Mouse (Mus musculus): ENCODE measurements around the gene Nek2. TPM values are rescaled to one million over a fixed set of nuclear protein-coding genes. Genes with fewer than 3 reads are reported as not detected.

The Nek2 gene
- polyA plus RNA-seq, 1 experiment, result 0.97 TPM

GRCm38 (mm10) chr1:191863833-191864550, 42.7 kb downstream of the Nek2 start:
- H3K4me1 ChIP-seq (ENCODE audit: control insufficient read depth), result peaks cover 22% of the 10 kb centered on the region
- peaks cover 16% of the 10 kb centered on the region for H3K27me3 ChIP-seq (ENCODE audit: control insufficient read depth)
- no peaks in the 10 kb centered on the region for H3K36me3 ChIP-seq (ENCODE audit: control insufficient read depth)
- no peak overlapping the region for H3K4me3 ChIP-seq (replicated peaks)
- TF ChIP-seq GATA1 (IDR thresholded peaks at IDR 0.05; ENCODE audit: low read length), result no peak
- TF ChIP-seq TAL1 (IDR thresholded peaks at IDR 0.05; ENCODE audit: low read length), result no peak
- H3K9me3 ChIP-seq (ENCODE audit: control insufficient read depth, low read length), result no peaks in the 10 kb centered on the region; the same call in 1 of the 2 replicates

- Histone ChIP-seq H3K27me3 (ENCODE audit: control insufficient read depth) (peaks cover 12% of the 10 kb centered on the region), H3K9me3 (ENCODE audit: control insufficient read depth, low read length) (no peaks in the 10 kb centered on the region), H3K36me3 (ENCODE audit: control insufficient read depth) (no peaks in the 10 kb centered on the region), H3K4me1 (ENCODE audit: control insufficient read depth) (peaks cover 17% of the 10 kb centered on the region), H3K4me3 (replicated peaks) (no peak overlapping the region)
- TF ChIP-seq TAL1 (IDR thresholded peaks at IDR 0.05; ENCODE audit: low read length) (no peak), GATA1 (IDR thresholded peaks at IDR 0.05; ENCODE audit: low read length) (no peak)
These were observed 43.3 kb downstream of the Nek2 start for GRCm38 (mm10) chr1:191864551-191865027.

GRCm38 (mm10) chr1:191872076-191872710, 50.9 kb downstream of the Nek2 start:
- Histone ChIP-seq H3K4me3 (replicated peaks) (no peak overlapping the region), H3K9me3 (ENCODE audit: control insufficient read depth, low read length) (peaks cover 7% of the 10 kb centered on the region; the same call in 1 of the 2 replicates), H3K27me3 (ENCODE audit: control insufficient read depth) (peaks cover 31% of the 10 kb centered on the region), H3K4me1 (ENCODE audit: control insufficient read depth) (peaks cover 28% of the 10 kb centered on the region), H3K36me3 (ENCODE audit: control insufficient read depth) (no peaks in the 10 kb centered on the region)
- TF ChIP-seq TAL1 (IDR thresholded peaks at IDR 0.05; ENCODE audit: low read length) (no peak), GATA1 (IDR thresholded peaks at IDR 0.05; ENCODE audit: low read length) (no peak)

GRCm38 (mm10) chr1:191875006-191875405, 53.8 kb downstream of the Nek2 start:
- 0 out of 2 replicates have a peak, but pooled peaks have one; percentile 23 for TF ChIP-seq GATA1 (IDR thresholded peaks at IDR 0.05; ENCODE audit: low read length)
- peak; percentile 37; the same call in 1 of the 3 replicates for TF ChIP-seq TAL1 (IDR thresholded peaks at IDR 0.05; ENCODE audit: low read length)
- peaks cover 37% of the 10 kb centered on the region for H3K27me3 ChIP-seq (ENCODE audit: control insufficient read depth)
- H3K9me3 ChIP-seq (ENCODE audit: control insufficient read depth, low read length), result peaks cover 7% of the 10 kb centered on the region; the same call in 1 of the 2 replicates
- H3K4me1 ChIP-seq (ENCODE audit: control insufficient read depth), result peaks cover 50% of the 10 kb centered on the region
- H3K36me3 ChIP-seq (ENCODE audit: control insufficient read depth), result no peaks in the 10 kb centered on the region
- H3K4me3 ChIP-seq (replicated peaks), result no peak overlapping the region

GRCm38 (mm10) chr1:191875683-191876305, 54.5 kb downstream of the Nek2 start:
- Histone ChIP-seq H3K36me3 (ENCODE audit: control insufficient read depth) (no peaks in the 10 kb centered on the region), H3K4me3 (replicated peaks) (no peak overlapping the region), H3K9me3 (ENCODE audit: control insufficient read depth, low read length) (peaks cover 7% of the 10 kb centered on the region; the same call in 1 of the 2 replicates), H3K4me1 (ENCODE audit: control insufficient read depth) (peaks cover 58% of the 10 kb centered on the region), H3K27me3 (ENCODE audit: control insufficient read depth) (peaks cover 37% of the 10 kb centered on the region)
- no peak for TF ChIP-seq TAL1 (IDR thresholded peaks at IDR 0.05; ENCODE audit: low read length)
- TF ChIP-seq GATA1 (IDR thresholded peaks at IDR 0.05; ENCODE audit: low read length), result no peak

- TF ChIP-seq GATA1 (IDR thresholded peaks at IDR 0.05; ENCODE audit: low read length), result no peak
- TF ChIP-seq TAL1 (IDR thresholded peaks at IDR 0.05; ENCODE audit: low read length), result no peak
- Histone ChIP-seq H3K4me3 (replicated peaks) (no peak overlapping the region), H3K36me3 (ENCODE audit: control insufficient read depth) (no peaks in the 10 kb centered on the region), H3K4me1 (ENCODE audit: control insufficient read depth) (peaks cover 77% of the 10 kb centered on the region), H3K9me3 (ENCODE audit: control insufficient read depth, low read length) (peaks cover 7% of the 10 kb centered on the region; the same call in 1 of the 2 replicates), H3K27me3 (ENCODE audit: control insufficient read depth) (peaks cover 36% of the 10 kb centered on the region)
These were observed 56.4 kb downstream of the Nek2 start for GRCm38 (mm10) chr1:191877681-191878080.

- Histone ChIP-seq H3K27me3 (ENCODE audit: control insufficient read depth) (peaks cover 34% of the 10 kb centered on the region), H3K4me3 (replicated peaks) (no peak overlapping the region), H3K4me1 (ENCODE audit: control insufficient read depth) (peaks cover 85% of the 10 kb centered on the region), H3K36me3 (ENCODE audit: control insufficient read depth) (no peaks in the 10 kb centered on the region), H3K9me3 (ENCODE audit: control insufficient read depth, low read length) (peaks cover 7% of the 10 kb centered on the region; the same call in 1 of the 2 replicates)
- TF ChIP-seq GATA1 (IDR thresholded peaks at IDR 0.05; ENCODE audit: low read length) (no peak), TAL1 (IDR thresholded peaks at IDR 0.05; ENCODE audit: low read length) (no peak)
These were observed 57.3 kb downstream of the Nek2 start for GRCm38 (mm10) chr1:191878518-191878921.

GRCm38 (mm10) chr1:191880247-191880646, 59.0 kb downstream of the Nek2 start:
- Histone ChIP-seq H3K36me3 (ENCODE audit: control insufficient read depth) (no peaks in the 10 kb centered on the region), H3K4me3 (replicated peaks) (peak overlapping the region; percentile 32)

More at GRCm38 (mm10) chr1:191880247-191880646, 59.0 kb downstream of the Nek2 start:
- TF ChIP-seq GATA1 (IDR thresholded peaks at IDR 0.05; ENCODE audit: low read length) (peak; percentile 32; the same call in 1 of the 2 replicates), TAL1 (IDR thresholded peaks at IDR 0.05; ENCODE audit: low read length) (no peak)
- peaks cover 7% of the 10 kb centered on the region; the same call in 1 of the 2 replicates for H3K9me3 ChIP-seq (ENCODE audit: control insufficient read depth, low read length)
- peaks cover 84% of the 10 kb centered on the region for H3K4me1 ChIP-seq (ENCODE audit: control insufficient read depth)
- H3K27me3 ChIP-seq (ENCODE audit: control insufficient read depth), result peaks cover 22% of the 10 kb centered on the region

Data from erythroblast, embryonic 14.5 days (primary cell).